ENCODE assay signal across 11 mouse cellular contexts in genomic region chr17:27181666-27182065, GRCm38 (mm10). TPM values are rescaled to one million over a fixed set of nuclear protein-coding genes. Genes with fewer than 3 reads are reported as not detected.
DNase-seq lines count a peak whose midpoint lies in the region; ATAC-seq and TF ChIP-seq lines count a peak whose summit lies in the region.
"Had no signal": no experiment of that assay in that cellular context is flagged by ENCODE, and none has a peak within 500 bp of the region (broad histone marks: within the 10 kb centered on the region; RNA-seq: fewer than 3 reads in every experiment).

No protein-coding gene starts in this region.

- H3K4me1 ChIP-seq in embryonic facial prominence, embryonic 10.5 days, result peaks cover 11% of the 10 kb centered on the region
- H3K4me1 ChIP-seq in forebrain, embryonic 14.5 days (ENCODE audit: control insufficient read depth, insufficient read depth, low read length), result no peaks in the 10 kb centered on the region
- H3K4me1 ChIP-seq in hindbrain, embryonic 11.5 days (replicated peaks; ENCODE audit: control insufficient read depth, insufficient read depth, low read length), result no peaks in the 10 kb centered on the region

- no peak for DNase-seq in left cerebral cortex, adult 2 months (ENCODE audit: extremely low spot score in 1 of 2, low spot score in 2 of 2)
- DNase-seq in left cerebral cortex, adult 11 months (ENCODE audit: low spot score), result no peak
- no peak for DNase-seq in embryonic facial prominence, embryonic 10.5 days (ENCODE audit: low spot score)
- DNase-seq in heart, postnatal 36 days, result peak; percentile 40 to 49
- peak; percentile 37 for DNase-seq in lung, postnatal 36 days
- no peak for DNase-seq in forebrain, embryonic 14.5 days (ENCODE audit: low spot score)
- no peak for DNase-seq in urinary bladder, postnatal 10 days (ENCODE audit: low spot score)
- no peak for DNase-seq in hindbrain, embryonic 11.5 days (ENCODE audit: low spot score)
- DNase-seq: layer of hippocampus, postnatal 36 days had no signal

- no peak overlapping the region for H3K4me2 ChIP-seq in forebrain, embryonic 14.5 days (ENCODE audit: low read length)
- no peak overlapping the region for H3K4me2 ChIP-seq in hindbrain, embryonic 11.5 days (replicated peaks; ENCODE audit: low read depth, low read length)

- H3K27me3 ChIP-seq in embryonic facial prominence, embryonic 10.5 days (replicated peaks; ENCODE audit: low read depth, poor library complexity, severe bottlenecking), result no peaks in the 10 kb centered on the region
- no peaks in the 10 kb centered on the region for H3K27me3 ChIP-seq in forebrain, embryonic 14.5 days (replicated peaks; ENCODE audit: control insufficient read depth, insufficient read depth, low read length)
- no peaks in the 10 kb centered on the region for H3K27me3 ChIP-seq in hindbrain, embryonic 11.5 days (ENCODE audit: control insufficient read depth, insufficient read depth, low read length)

- no peak overlapping the region for H3K9ac ChIP-seq in forebrain, embryonic 14.5 days (ENCODE audit: low read length)
- H3K9ac ChIP-seq in hindbrain, embryonic 11.5 days (ENCODE audit: low read depth, low read length), result no peak overlapping the region

- intact Hi-C loops in left cerebral cortex, adult 2 months (cut with DNase I), result no loop called here
- intact Hi-C loops in heart, postnatal 36 days (cut with DNase I), result loop anchor here (2.0 kb wide), 1 partner anchor 47 kb away; no protein-coding TSS in a partner anchor

- H3K36me3 ChIP-seq in embryonic facial prominence, embryonic 10.5 days (replicated peaks), result no peaks in the 10 kb centered on the region
- H3K36me3 ChIP-seq in forebrain, embryonic 14.5 days (ENCODE audit: control insufficient read depth, insufficient read depth, low read length), result no peaks in the 10 kb centered on the region
- no peaks in the 10 kb centered on the region for H3K36me3 ChIP-seq in hindbrain, embryonic 11.5 days (ENCODE audit: control insufficient read depth, insufficient read depth, low read length)

- no peaks in the 10 kb centered on the region for H3K9me3 ChIP-seq in embryonic facial prominence, embryonic 10.5 days
- H3K9me3 ChIP-seq in forebrain, embryonic 14.5 days (replicated peaks; ENCODE audit: control insufficient read depth, low read length), result no peaks in the 10 kb centered on the region
- H3K9me3 ChIP-seq in hindbrain, embryonic 11.5 days (ENCODE audit: control insufficient read depth, low read length), result no peaks in the 10 kb centered on the region

- TF ChIP-seq CTCF in left cerebral cortex, adult 2 months (IDR thresholded peaks at IDR 0.05), result peak; percentile 11

- H3K4me3 ChIP-seq in left cerebral cortex, adult 2 months, result no peak overlapping the region
- no peak overlapping the region for H3K4me3 ChIP-seq in embryonic facial prominence, embryonic 10.5 days
- H3K4me3 ChIP-seq in forebrain, embryonic 14.5 days (ENCODE audit: low read depth, low read length), result no peak overlapping the region
- no peak overlapping the region for H3K4me3 ChIP-seq in hindbrain, embryonic 11.5 days (ENCODE audit: low read depth, low read length)
- H3K4me3 ChIP-seq: erythroblast, embryonic 14.5 days had no signal

- H3K27ac ChIP-seq in left cerebral cortex, adult 2 months, result no peak overlapping the region
- H3K27ac ChIP-seq in embryonic facial prominence, embryonic 10.5 days (replicated peaks), result 0 out of 2 replicates have a peak overlapping the region, but pooled peaks have one; percentile 20
- H3K27ac ChIP-seq in forebrain, embryonic 14.5 days (ENCODE audit: low read depth, low read length), result no peak overlapping the region
- no peak overlapping the region for H3K27ac ChIP-seq in hindbrain, embryonic 11.5 days (ENCODE audit: low read depth, low read length)

- ATAC-seq in forebrain, embryonic 14.5 days, result no peak
- no peak for ATAC-seq in hindbrain, embryonic 11.5 days (ENCODE audit: low FRiP score)

- 32% methylated on average over 3 of the region's 3 CpGs for WGBS in embryonic facial prominence, embryonic 10.5 days
- 33% methylated on average over 3 of the region's 3 CpGs for WGBS in forebrain, embryonic 14.5 days
- 38% methylated on average over 3 of the region's 3 CpGs for WGBS in hindbrain, embryonic 11.5 days

RNA-seq across cellular contexts. Expression of gene Ip6k3, which starts 14.1 kb away (rescaled TPM):
- under 1 TPM; 0.38 to 0.47 TPM for total RNA-seq in left cerebral cortex, adult 2 months (2021)
- not detected in 2 replicates for polyA plus RNA-seq in embryonic facial prominence, embryonic 10.5 days (2016; fragmentation: Nextera tagmentation; extraction: Ambion mirVana)
- total RNA-seq in heart, postnatal 36 days (2021), result 1 to 10 TPM; 4.7 to 7.9 TPM
- polyA plus RNA-seq in forebrain, embryonic 14.5 days (2014; fragmentation: Nextera tagmentation; extraction: Ambion mirVana), result 0.21 and 0.28 TPM in 2 replicates
- 0.23 and 0.49 TPM in 2 replicates for polyA plus RNA-seq in hindbrain, embryonic 11.5 days (2014; fragmentation: Nextera tagmentation; extraction: Ambion mirVana)
- total RNA-seq: neutrophil, adult 5-6 weeks had no signal
- polyA plus RNA-seq: erythroblast, embryonic 14.5 days had no signal

RNA-seq across cellular contexts. Expression of gene Lemd2, which starts 22.6 kb away (rescaled TPM):
- 10 to 100 TPM; 45.3 to 45.7 TPM for total RNA-seq in left cerebral cortex, adult 2 months (2021)
- polyA plus RNA-seq in embryonic facial prominence, embryonic 10.5 days (2016; fragmentation: Nextera tagmentation; extraction: Ambion mirVana), result 18.8 and 20.0 TPM in 2 replicates
- total RNA-seq in heart, postnatal 36 days (2021), result 10 to 100 TPM; 29.0 to 29.1 TPM
- 11.3 and 14.8 TPM in 2 replicates for polyA plus RNA-seq in forebrain, embryonic 14.5 days (2014; fragmentation: Nextera tagmentation; extraction: Ambion mirVana)
- 12.4 and 16.5 TPM in 2 replicates for polyA plus RNA-seq in hindbrain, embryonic 11.5 days (2014; fragmentation: Nextera tagmentation; extraction: Ambion mirVana)

RNA-seq across cellular contexts. Expression of gene Uqcc2, which starts 48.0 kb away (rescaled TPM):
- total RNA-seq in left cerebral cortex, adult 2 months (2021), result 100 to 1,000 TPM; 215 to 245 TPM
- polyA plus RNA-seq in embryonic facial prominence, embryonic 10.5 days (2016; fragmentation: Nextera tagmentation; extraction: Ambion mirVana), result 407 and 410 TPM in 2 replicates
- 100 to 1,000 TPM; 291 to 337 TPM for total RNA-seq in heart, postnatal 36 days (2021)
- 360 and 385 TPM in 2 replicates for polyA plus RNA-seq in forebrain, embryonic 14.5 days (2014; fragmentation: Nextera tagmentation; extraction: Ambion mirVana)
- 326 and 345 TPM in 2 replicates for polyA plus RNA-seq in hindbrain, embryonic 11.5 days (2014; fragmentation: Nextera tagmentation; extraction: Ambion mirVana)

Comparison
In these comparisons a context has a peak if more than half of its experiments do, and no peak if none do; other contexts are left out.
1. DNase-seq: peak in heart, postnatal 36 days (2 of 2) and lung, postnatal 36 days (single experiment); none in left cerebral cortex, adult 2 months (0 of 2), left cerebral cortex, adult 11 months (single experiment), embryonic facial prominence, embryonic 10.5 days (single experiment), forebrain, embryonic 14.5 days (single experiment), urinary bladder, postnatal 10 days (single experiment) and hindbrain, embryonic 11.5 days (single experiment).